Mouse (Mus musculus): ENCODE measurements around the gene Kcna6. TPM values are rescaled to one million over a fixed set of nuclear protein-coding genes. Genes with fewer than 3 reads are reported as not detected.

Kcna6 gene
- polyA plus RNA-seq (2012; rRNA removed) (8.6 and 9.1 TPM in 2 replicates), polyA plus RNA-seq (2014; fragmentation: Nextera tagmentation; extraction: Ambion mirVana) (8.5 and 8.9 TPM in 2 replicates)

GRCm38 (mm10) chr6:126740211-126741142 lies at the start of gene Kcna6:
Gene Kcna6 (minus strand): TSS chr6:126740674.
- Histone ChIP-seq H3K9ac (ENCODE audit: low read depth, low read length, severe bottlenecking) (peak within 1 kb of the TSS; percentile 63), H3K4me2 (replicated peaks; ENCODE audit: low read depth, low read length, severe bottlenecking) (peak within 1 kb of the TSS; percentile 90), H3K36me3 (ENCODE audit: control insufficient read depth, insufficient read depth, low read length) (peaks cover 3% of the 10 kb centered on the region; the same call in 1 of the 2 replicates), H3K9me3 (ENCODE audit: control insufficient read depth, low read length) (no peaks in the 10 kb centered on the region), H3K4me1 (ENCODE audit: control insufficient read depth, insufficient read depth, low read length) (peaks cover 6% of the 10 kb centered on the region; the same call in 1 of the 2 replicates), H3K4me3 (replicated peaks; ENCODE audit: low read length) (peak within 1 kb of the TSS; percentile 60), H3K27me3 (ENCODE audit: control insufficient read depth, insufficient read depth, low read length) (no peaks in the 10 kb centered on the region), H3K27ac (replicated peaks; ENCODE audit: low read depth, low read length) (peak within 1 kb of the TSS; percentile 48; the same call in 1 of the 2 replicates)
- WGBS, result 2% methylated on average over 35 of the region's 36 CpGs
- ATAC-seq (ENCODE audit: low FRiP score, low read depth) (peak; percentile 90), DNase-seq (ENCODE audit: low spot score) (peak; percentile 75)
- 0 out of 2 replicates have a peak, but pooled peaks have one; percentile 25 for TF ChIP-seq POLR2A (IDR thresholded peaks at IDR 0.05; ENCODE audit: borderline replicate concordance, extremely low read depth, insufficient read depth, insufficient read length)

GRCm38 (mm10) chr6:126788863-126789262 lies 48.4 kb upstream of the Kcna6 start:
- no peak for ATAC-seq (ENCODE audit: low FRiP score, low read depth)
- Histone ChIP-seq H3K4me1 (ENCODE audit: control insufficient read depth, insufficient read depth, low read length) (peaks cover 2% of the 10 kb centered on the region; the same call in 1 of the 2 replicates), H3K9me3 (ENCODE audit: control insufficient read depth, low read length) (no peaks in the 10 kb centered on the region), H3K27ac (replicated peaks; ENCODE audit: low read depth, low read length) (no peak overlapping the region), H3K4me3 (replicated peaks; ENCODE audit: low read length) (no peak overlapping the region), H3K9ac (ENCODE audit: low read depth, low read length, severe bottlenecking) (no peak overlapping the region), H3K27me3 (ENCODE audit: control insufficient read depth, insufficient read depth, low read length) (no peaks in the 10 kb centered on the region), H3K36me3 (ENCODE audit: control insufficient read depth, insufficient read depth, low read length) (no peaks in the 10 kb centered on the region), H3K4me2 (replicated peaks; ENCODE audit: low read depth, low read length, severe bottlenecking) (no peak overlapping the region)
- DNase-seq (ENCODE audit: low spot score), result no peak
- WGBS, result 84% methylated on average over 8 of the region's 8 CpGs
- TF ChIP-seq POLR2A (IDR thresholded peaks at IDR 0.05; ENCODE audit: borderline replicate concordance, extremely low read depth, insufficient read depth, insufficient read length), result no peak

- ATAC-seq (ENCODE audit: low FRiP score, low read depth) (no peak), DNase-seq (ENCODE audit: low spot score) (no peak)
- Histone ChIP-seq H3K9me3 (ENCODE audit: control insufficient read depth, low read length) (no peaks in the 10 kb centered on the region), H3K36me3 (ENCODE audit: control insufficient read depth, insufficient read depth, low read length) (no peaks in the 10 kb centered on the region), H3K4me2 (replicated peaks; ENCODE audit: low read depth, low read length, severe bottlenecking) (no peak overlapping the region), H3K9ac (ENCODE audit: low read depth, low read length, severe bottlenecking) (no peak overlapping the region), H3K27me3 (ENCODE audit: control insufficient read depth, insufficient read depth, low read length) (no peaks in the 10 kb centered on the region), H3K4me3 (replicated peaks; ENCODE audit: low read length) (no peak overlapping the region), H3K4me1 (ENCODE audit: control insufficient read depth, insufficient read depth, low read length) (no peaks in the 10 kb centered on the region), H3K27ac (replicated peaks; ENCODE audit: low read depth, low read length) (no peak overlapping the region)
- 56% methylated on average over 5 of the region's 5 CpGs for WGBS
- no peak for TF ChIP-seq POLR2A (IDR thresholded peaks at IDR 0.05; ENCODE audit: borderline replicate concordance, extremely low read depth, insufficient read depth, insufficient read length)
These were observed 43.7 kb upstream of the Kcna6 start for GRCm38 (mm10) chr6:126784206-126784605.

GRCm38 (mm10) chr6:126783651-126784066 lies 43.2 kb upstream of the Kcna6 start:
- Histone ChIP-seq H3K4me1 (ENCODE audit: control insufficient read depth, insufficient read depth, low read length) (no peaks in the 10 kb centered on the region), H3K27ac (replicated peaks; ENCODE audit: low read depth, low read length) (no peak overlapping the region), H3K4me3 (replicated peaks; ENCODE audit: low read length) (no peak overlapping the region), H3K4me2 (replicated peaks; ENCODE audit: low read depth, low read length, severe bottlenecking) (no peak overlapping the region), H3K9me3 (ENCODE audit: control insufficient read depth, low read length) (no peaks in the 10 kb centered on the region), H3K9ac (ENCODE audit: low read depth, low read length, severe bottlenecking) (no peak overlapping the region), H3K36me3 (ENCODE audit: control insufficient read depth, insufficient read depth, low read length) (no peaks in the 10 kb centered on the region), H3K27me3 (ENCODE audit: control insufficient read depth, insufficient read depth, low read length) (no peaks in the 10 kb centered on the region)
- 66% methylated on average over 10 of the region's 10 CpGs for WGBS
- no peak for TF ChIP-seq POLR2A (IDR thresholded peaks at IDR 0.05; ENCODE audit: borderline replicate concordance, extremely low read depth, insufficient read depth, insufficient read length)
- ATAC-seq (ENCODE audit: low FRiP score, low read depth), result no peak
- no peak for DNase-seq (ENCODE audit: low spot score)

- H3K4me3 ChIP-seq (replicated peaks; ENCODE audit: low read length), result no peak overlapping the region
- no peaks in the 10 kb centered on the region for H3K4me1 ChIP-seq (ENCODE audit: control insufficient read depth, insufficient read depth, low read length)
- no peak for ATAC-seq (ENCODE audit: low FRiP score, low read depth)
- 78% methylated on average over 1 of the region's 1 CpGs for WGBS
- TF ChIP-seq POLR2A (IDR thresholded peaks at IDR 0.05; ENCODE audit: borderline replicate concordance, extremely low read depth, insufficient read depth, insufficient read length), result no peak
- no peak for DNase-seq (ENCODE audit: low spot score)
- no peaks in the 10 kb centered on the region for H3K27me3 ChIP-seq (ENCODE audit: control insufficient read depth, insufficient read depth, low read length)
- H3K9ac ChIP-seq (ENCODE audit: low read depth, low read length, severe bottlenecking), result no peak overlapping the region
- H3K27ac ChIP-seq (replicated peaks; ENCODE audit: low read depth, low read length), result no peak overlapping the region
- no peaks in the 10 kb centered on the region for H3K9me3 ChIP-seq (ENCODE audit: control insufficient read depth, low read length)
- no peaks in the 10 kb centered on the region for H3K36me3 ChIP-seq (ENCODE audit: control insufficient read depth, insufficient read depth, low read length)
- H3K4me2 ChIP-seq (replicated peaks; ENCODE audit: low read depth, low read length, severe bottlenecking), result no peak overlapping the region
These were observed 42.6 kb upstream of the Kcna6 start for GRCm38 (mm10) chr6:126783056-126783455.

All from limb, embryonic 14.5 days (tissue).